Mouse (Mus musculus) hindbrain, embryonic 14.5 days (tissue): ENCODE results near the gene Jdp2. TPM values are rescaled to one million over a fixed set of nuclear protein-coding genes. Genes with fewer than 3 reads are reported as not detected.

Experiments
- ATAC-seq: fragments of 200-750 bp; cut with Nextera tagmentation; 2 replicates; pipeline ENCODE4 v1.8.0; 2017; ENCODE audit warnings: moderate number of reproducible peaks, mild to moderate bottlenecking, moderate TSS enrichment, moderate library complexity; ENCODE audit not compliant: low FRiP score
- DNase-seq: peaks from one replicate; pipeline ENCODE4 v3.0.0-alpha.2; 2015; ENCODE audit warnings: low spot score
- H3K27ac ChIP-seq: fragments of 300-500 bp; sonication (generic); 2 replicates; pipeline ENCODE4 v1.5.1; 2014; ENCODE audit warnings: mild to moderate bottlenecking, moderate library complexity
- H3K27me3 ChIP-seq: fragments of 300-500 bp; sonication (generic); 2 replicates; pipeline ENCODE4 v1.6.1; 2014; ENCODE audit warnings: mild to moderate bottlenecking, low read length, mixed read lengths; ENCODE audit not compliant: control insufficient read depth, insufficient read depth
- H3K36me3 ChIP-seq: fragments of 300-500 bp; sonication (generic); replicated peaks from 2 replicates; pipeline ENCODE4 v1.6.1; 2014; ENCODE audit not compliant: control insufficient read depth, insufficient read depth
- H3K4me1 ChIP-seq: fragments of 300-500 bp; sonication (generic); replicated peaks from 2 replicates; pipeline ENCODE4 v1.6.1; 2014; ENCODE audit warnings: antibody characterized with exemption, low read length, mixed read lengths; ENCODE audit not compliant: control insufficient read depth, insufficient read depth
- H3K4me2 ChIP-seq: fragments of 300-500 bp; sonication (generic); replicated peaks from 2 replicates; pipeline ENCODE4 v1.6.1; 2014; ENCODE audit warnings: mild to moderate bottlenecking, moderate library complexity
- H3K4me3 ChIP-seq: fragments of 300-500 bp; sonication (generic); replicated peaks from 2 replicates; pipeline ENCODE4 v1.5.1; 2014; ENCODE audit warnings: mild to moderate bottlenecking, low read length
- H3K9ac ChIP-seq: fragments of 300-500 bp; sonication (generic); 2 replicates; pipeline ENCODE4 v1.6.1; 2014
- H3K9me3 ChIP-seq: fragments of 300-500 bp; sonication (generic); 2 replicates; pipeline ENCODE4 v1.6.1; 2016; ENCODE audit warnings: low read length; ENCODE audit not compliant: control insufficient read depth
- WGBS: fragments of 180-500 bp; shearing (Covaris S2); extraction: QIAGEN DNeasy Blood & Tissue Kit; methylation state at CpG from one replicate; pipeline ENCODE4 v1.1.7; 2014; 5-methylcytosine and 5-hydroxymethylcytosine counted together
- polyA plus RNA-seq: library from polyadenylated mRNA; unstranded; fragments of >200 nt; fragmentation: Nextera tagmentation; extraction: Ambion mirVana; gene quantifications from 2 replicates; pipeline ENCODE4 v1.2.1, GENCODE M21; 2014

Jdp2 gene
- polyA plus RNA-seq, 1 experiment from 2014 or later, result 1.3 TPM

- no peaks in the 10 kb centered on the region for H3K27me3 ChIP-seq
- WGBS, result 89% methylated on average over 16 of the region's 16 CpGs
- DNase-seq, result no peak
- ATAC-seq, result no peak
- H3K9me3 ChIP-seq, result no peaks in the 10 kb centered on the region
- H3K27ac ChIP-seq, result no peak overlapping the region
- no peak overlapping the region for H3K9ac ChIP-seq
- no peaks in the 10 kb centered on the region for H3K36me3 ChIP-seq
- H3K4me3 ChIP-seq, result no peak overlapping the region
- no peak overlapping the region for H3K4me2 ChIP-seq
- H3K4me1 ChIP-seq, result no peaks in the 10 kb centered on the region
These were observed 85.8 kb downstream of the Jdp2 start for GRCm38 (mm10) chr12:85684411-85685275.

GRCm38 (mm10) chr12:85686466-85687216 lies 87.8 kb downstream of the Jdp2 start, which contains the start of gene Batf:
Batf (plus strand) TSS chr12:85686669.
- no peak for ATAC-seq
- no peak within 1 kb of the TSS for H3K4me3 ChIP-seq
- DNase-seq, result no peak
- 0 out of 2 replicates have a peak within 1 kb of the TSS, but pooled peaks have one; percentile 12 for H3K4me2 ChIP-seq
- no peaks in the 10 kb centered on the region for H3K36me3 ChIP-seq
- H3K4me1 ChIP-seq, result no peaks in the 10 kb centered on the region
- H3K9me3 ChIP-seq, result no peaks in the 10 kb centered on the region
- H3K9ac ChIP-seq, result no peak within 1 kb of the TSS
- no peak within 1 kb of the TSS for H3K27ac ChIP-seq
- H3K27me3 ChIP-seq, result no peaks in the 10 kb centered on the region
- WGBS, result 46% methylated on average over 22 of the region's 22 CpGs

- Histone ChIP-seq H3K4me3 (no peak overlapping the region), H3K27me3 (no peaks in the 10 kb centered on the region), H3K9ac (no peak overlapping the region), H3K4me2 (no peak overlapping the region), H3K9me3 (no peaks in the 10 kb centered on the region), H3K27ac (no peak overlapping the region), H3K36me3 (no peaks in the 10 kb centered on the region), H3K4me1 (no peaks in the 10 kb centered on the region)
- 80% methylated on average over 7 of the region's 7 CpGs for WGBS
- ATAC-seq, result no peak
- DNase-seq, result no peak
These were observed 88.3 kb downstream of the Jdp2 start for GRCm38 (mm10) chr12:85687217-85687533.

- Histone ChIP-seq H3K9ac (no peak overlapping the region), H3K4me1 (no peaks in the 10 kb centered on the region), H3K27me3 (no peaks in the 10 kb centered on the region), H3K9me3 (no peaks in the 10 kb centered on the region), H3K4me3 (no peak overlapping the region), H3K27ac (no peak overlapping the region), H3K36me3 (no peaks in the 10 kb centered on the region), H3K4me2 (no peak overlapping the region)
- DNase-seq (no peak), ATAC-seq (no peak)
- 70% methylated on average over 6 of the region's 6 CpGs for WGBS
These were observed 89.0 kb downstream of the Jdp2 start for GRCm38 (mm10) chr12:85687846-85688245.

Other genes with a start within 250 kb of the Jdp2 start
- 234 and 256 TPM in 2 replicates for gene Tmed10, start 224.2 kb upstream of the Jdp2 start, polyA plus RNA-seq
- gene Fos, start 125.1 kb upstream of the Jdp2 start, polyA plus RNA-seq, result 2.7 and 3.4 TPM in 2 replicates
- 0.81 and 1.1 TPM in 2 replicates for gene Batf, start 87.6 kb downstream of the Jdp2 start, polyA plus RNA-seq
- 5.2 and 6.7 TPM in 2 replicates for gene Flvcr2, start 147.5 kb downstream of the Jdp2 start, polyA plus RNA-seq
- gene Erg28, start 225.5 kb downstream of the Jdp2 start, polyA plus RNA-seq, result 89.0 and 101 TPM in 2 replicates
- 14.4 TPM in 2 replicates for gene Ttll5, start 225.6 kb downstream of the Jdp2 start, polyA plus RNA-seq